Mouse (Mus musculus) spleen, postnatal 14 days (tissue): Measurements from ENCODE around the gene Rhoj.

Experiments used
- DNase-seq, 2 experiments: peaks; one replicate each; pipeline ENCODE4 v3.0.0; 2021 to 2022; ENCODE audit warnings: low spot score in 2 of 2

Rhoj gene

GRCm38 (mm10) chr12:75307961-75308951 lies at the start of gene Rhoj:
Rhoj (plus strand) TSS chr12:75308322.
- no peak for DNase-seq

- no peak for DNase-seq
These were observed 36.4 kb upstream of the Rhoj start for GRCm38 (mm10) chr12:75271726-75272125.

- no peak for DNase-seq
These were observed 32.4 kb upstream of the Rhoj start for GRCm38 (mm10) chr12:75275730-75276129.

GRCm38 (mm10) chr12:75277425-75277824 lies 30.7 kb upstream of the Rhoj start:
- no peak for DNase-seq

GRCm38 (mm10) chr12:75280502-75280901 lies 27.6 kb upstream of the Rhoj start:
- no peak for DNase-seq

- DNase-seq, result no peak
These were observed 24.9 kb upstream of the Rhoj start for GRCm38 (mm10) chr12:75283226-75283625.

GRCm38 (mm10) chr12:75286166-75286565 lies 22.0 kb upstream of the Rhoj start:
- no peak for DNase-seq

GRCm38 (mm10) chr12:75290524-75290923 lies 17.6 kb upstream of the Rhoj start:
- no peak for DNase-seq

GRCm38 (mm10) chr12:75291556-75291955 lies 16.6 kb upstream of the Rhoj start:
- DNase-seq, result no peak

- no peak for DNase-seq
These were observed 15.2 kb upstream of the Rhoj start for GRCm38 (mm10) chr12:75292939-75293338.

GRCm38 (mm10) chr12:75299865-75300264 lies 8.3 kb upstream of the Rhoj start:
- DNase-seq, result no peak

- DNase-seq, result no peak
These were observed 4.0 kb upstream of the Rhoj start for GRCm38 (mm10) chr12:75304132-75304531.

- DNase-seq, result no peak
These were observed 1.6 kb downstream of the Rhoj start for GRCm38 (mm10) chr12:75309756-75310155.

- no peak for DNase-seq
These were observed 2.6 kb downstream of the Rhoj start for GRCm38 (mm10) chr12:75310766-75311165.

- no peak for DNase-seq
These were observed 3.8 kb downstream of the Rhoj start for GRCm38 (mm10) chr12:75311879-75312278.

GRCm38 (mm10) chr12:75313992-75314391 lies 5.9 kb downstream of the Rhoj start:
- DNase-seq, result no peak

GRCm38 (mm10) chr12:75315851-75316250 lies 7.7 kb downstream of the Rhoj start:
- DNase-seq, result no peak

- no peak for DNase-seq
These were observed 12.4 kb downstream of the Rhoj start for GRCm38 (mm10) chr12:75320441-75320925.

GRCm38 (mm10) chr12:75321189-75321588 lies 13.1 kb downstream of the Rhoj start:
- no peak for DNase-seq

GRCm38 (mm10) chr12:75329188-75329587 lies 21.1 kb downstream of the Rhoj start:
- no peak for DNase-seq

GRCm38 (mm10) chr12:75339894-75340293 lies 31.8 kb downstream of the Rhoj start:
- no peak for DNase-seq

- no peak for DNase-seq
These were observed 32.2 kb downstream of the Rhoj start for GRCm38 (mm10) chr12:75340331-75340730.

- no peak for DNase-seq
These were observed 40.4 kb downstream of the Rhoj start for GRCm38 (mm10) chr12:75348551-75348950.
